Mouse (Mus musculus) liver, adult 2 months (tissue): Measurements from ENCODE around the gene Mutyh.

Source experiments
- CTCF ChIP-seq: fragments of 200-500 bp; IDR thresholded peaks from 2 replicates; pipeline ENCODE4 v1.5.1; 2011; ENCODE audit warnings: low read depth, low read length, control low read depth
- POLR2A ChIP-seq: fragments of 200-500 bp; IDR thresholded peaks from 2 replicates; pipeline ENCODE4 v1.6.1; 2011; ENCODE audit warnings: low read length, control low read depth; ENCODE audit not compliant: insufficient read depth; ENCODE audit errors: extremely low read depth

DNA sequence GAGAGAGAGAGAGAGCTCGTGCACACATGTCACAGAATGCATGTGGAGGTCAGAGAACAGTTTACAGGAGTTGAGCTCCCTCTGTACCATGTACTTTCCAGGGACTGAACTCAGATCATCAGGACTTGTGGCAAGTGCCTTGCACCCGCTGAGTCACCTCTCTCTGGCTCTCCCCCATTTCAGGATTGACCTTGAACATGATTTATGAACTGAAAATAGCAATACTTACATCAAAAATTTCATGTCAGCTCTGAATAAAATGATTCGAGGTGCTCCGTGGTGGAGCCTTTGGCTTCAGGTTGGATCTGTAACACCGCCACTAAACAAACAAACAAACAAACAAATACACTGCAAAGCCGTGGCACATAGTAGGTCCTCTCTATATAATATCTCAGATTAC, 33.3 kb downstream of the Mutyh start:
- no peak for TF ChIP-seq CTCF
- TF ChIP-seq POLR2A: no peak
